Mouse (Mus musculus): Measurements from ENCODE around the gene Aff1. TPM values are rescaled to one million over a fixed set of nuclear protein-coding genes. Genes with fewer than 3 reads are reported as not detected.

The Aff1 gene
- polyA plus RNA-seq, 1 experiment, result 16.2 TPM

DNA sequence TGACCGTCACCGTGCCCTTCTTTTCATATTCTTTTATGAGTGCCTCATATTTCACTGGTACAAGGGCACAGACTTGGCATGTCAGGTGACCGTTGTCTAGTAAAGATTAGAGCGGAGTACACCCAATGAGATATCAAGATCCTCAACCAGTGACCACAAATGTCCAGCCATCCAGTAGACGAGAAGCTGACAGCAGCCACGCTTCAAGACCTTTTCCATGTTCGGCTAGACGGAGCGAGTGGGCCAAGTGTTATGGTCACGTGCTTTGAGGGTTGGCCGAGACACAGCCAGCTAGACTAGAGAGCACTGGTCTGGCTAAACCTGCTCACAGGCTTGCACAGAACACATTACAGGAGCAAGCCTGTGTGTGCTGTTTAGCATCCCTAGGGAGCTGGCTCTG is 168.4 kb downstream of the Aff1 start:
- no peaks in the 10 kb centered on the region; the same call in 1 of the 2 replicates for H3K36me3 ChIP-seq (ENCODE audit: control insufficient read depth, insufficient read depth, low read length)
- no peaks in the 10 kb centered on the region for H3K27me3 ChIP-seq (ENCODE audit: control insufficient read depth, insufficient read depth, low read length)
- WGBS, result 93% methylated on average over 11 of the region's 11 CpGs
- TF ChIP-seq CTCF (IDR thresholded peaks at IDR 0.05; ENCODE audit: extremely low read depth, insufficient read depth, insufficient read length, insufficient replicate concordance) (no peak), POLR2A (IDR thresholded peaks at IDR 0.05; ENCODE audit: low read depth, low read length) (no peak)
- no peaks in the 10 kb centered on the region for H3K4me1 ChIP-seq (ENCODE audit: control insufficient read depth, insufficient read depth, insufficient read length)
- no peak overlapping the region for H3K4me3 ChIP-seq (ENCODE audit: extremely low read depth, insufficient read depth, insufficient read length)
- no peak for DNase-seq (ENCODE audit: low read depth in 1 of 2, low spot score in 2 of 2)
- H3K27ac ChIP-seq (ENCODE audit: insufficient read depth, low read length), result no peak overlapping the region

DNA sequence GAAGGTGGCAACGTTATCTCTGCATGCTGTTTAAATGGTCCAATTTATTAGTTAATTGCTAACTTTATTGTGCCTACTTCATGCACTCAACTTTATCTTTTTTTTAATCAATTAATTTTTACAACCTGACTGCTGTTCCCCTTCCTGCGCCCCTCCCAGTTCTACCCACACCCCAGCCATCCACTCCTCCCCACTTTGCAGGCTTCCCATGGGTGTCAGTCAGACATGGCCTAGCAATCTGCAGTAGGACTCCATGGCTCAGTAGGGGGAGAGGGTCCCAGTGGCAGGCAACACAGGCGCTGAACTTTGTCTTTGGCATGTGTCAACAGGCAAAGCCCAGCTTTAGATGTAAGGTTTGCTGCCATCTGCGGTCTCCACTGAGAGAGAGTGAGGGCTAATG is 171.6 kb downstream of the Aff1 start:
- WGBS, result 94% methylated on average over 4 of the region's 4 CpGs
- TF ChIP-seq POLR2A (IDR thresholded peaks at IDR 0.05; ENCODE audit: low read depth, low read length) (no peak), CTCF (IDR thresholded peaks at IDR 0.05; ENCODE audit: extremely low read depth, insufficient read depth, insufficient read length, insufficient replicate concordance) (no peak)
- no peak overlapping the region for H3K27ac ChIP-seq (ENCODE audit: insufficient read depth, low read length)
- no peaks in the 10 kb centered on the region for H3K4me1 ChIP-seq (ENCODE audit: control insufficient read depth, insufficient read depth, insufficient read length)
- no peak for DNase-seq (ENCODE audit: low read depth in 1 of 2, low spot score in 2 of 2)
- no peaks in the 10 kb centered on the region for H3K36me3 ChIP-seq (ENCODE audit: control insufficient read depth, insufficient read depth, low read length)
- H3K27me3 ChIP-seq (ENCODE audit: control insufficient read depth, insufficient read depth, low read length), result no peaks in the 10 kb centered on the region
- no peak overlapping the region for H3K4me3 ChIP-seq (ENCODE audit: extremely low read depth, insufficient read depth, insufficient read length)

DNA sequence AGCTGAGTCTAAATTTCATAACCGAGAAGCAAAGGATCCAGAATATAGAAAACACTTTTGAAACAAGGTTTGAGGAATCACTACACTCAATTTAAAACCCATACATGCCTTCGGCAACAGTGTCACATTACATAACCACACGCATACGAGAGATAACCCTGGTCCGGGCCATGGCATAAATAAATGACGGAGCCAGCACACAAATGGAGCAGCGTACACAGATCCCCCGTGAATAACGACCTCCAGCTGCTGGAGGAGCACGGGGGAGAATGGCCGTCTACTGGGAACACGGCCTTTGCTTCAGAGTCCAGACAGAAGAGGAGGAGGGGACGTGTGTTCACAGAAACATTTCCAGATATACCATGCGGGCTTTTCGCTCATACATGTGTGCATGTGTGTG is 197.6 kb downstream of the Aff1 start:
- WGBS, result 92% methylated on average over 15 of the region's 15 CpGs
- no peak for DNase-seq (ENCODE audit: low read depth in 1 of 2, low spot score in 2 of 2)
- Histone ChIP-seq H3K27me3 (ENCODE audit: control insufficient read depth, insufficient read depth, low read length) (no peaks in the 10 kb centered on the region), H3K27ac (ENCODE audit: insufficient read depth, low read length) (no peak overlapping the region), H3K36me3 (ENCODE audit: control insufficient read depth, insufficient read depth, low read length) (no peaks in the 10 kb centered on the region), H3K4me3 (ENCODE audit: extremely low read depth, insufficient read depth, insufficient read length) (no peak overlapping the region), H3K4me1 (ENCODE audit: control insufficient read depth, insufficient read depth, insufficient read length) (no peaks in the 10 kb centered on the region)
- TF ChIP-seq POLR2A (IDR thresholded peaks at IDR 0.05; ENCODE audit: low read depth, low read length) (no peak), CTCF (IDR thresholded peaks at IDR 0.05; ENCODE audit: extremely low read depth, insufficient read depth, insufficient read length, insufficient replicate concordance) (no peak)

DNA sequence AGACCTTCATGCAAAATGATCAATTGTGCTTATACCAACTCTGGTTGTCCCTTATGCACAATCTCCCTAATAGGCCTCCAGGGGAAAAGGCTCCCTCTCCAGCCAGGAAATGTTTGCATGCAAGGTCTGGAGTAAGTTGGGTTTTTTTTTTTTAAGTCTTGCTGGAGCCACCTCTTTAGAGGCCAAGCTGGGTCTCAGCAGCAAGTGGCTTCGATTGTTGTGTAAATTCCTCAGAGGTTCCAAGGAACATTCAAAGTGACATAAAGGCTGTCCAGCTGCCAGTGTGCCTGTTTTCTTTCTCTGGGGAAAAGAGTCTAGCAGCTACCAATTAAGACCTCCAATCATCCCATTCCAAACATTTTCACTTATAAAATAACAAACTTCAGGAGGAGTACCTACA is 206.1 kb downstream of the Aff1 start:
- no peak for DNase-seq (ENCODE audit: low read depth in 1 of 2, low spot score in 2 of 2)
- no peak overlapping the region for H3K27ac ChIP-seq (ENCODE audit: insufficient read depth, low read length)
- 65% methylated on average over 1 of the region's 1 CpGs for WGBS
- no peaks in the 10 kb centered on the region for H3K27me3 ChIP-seq (ENCODE audit: control insufficient read depth, insufficient read depth, low read length)
- TF ChIP-seq CTCF (IDR thresholded peaks at IDR 0.05; ENCODE audit: extremely low read depth, insufficient read depth, insufficient read length, insufficient replicate concordance), result no peak
- no peak for TF ChIP-seq POLR2A (IDR thresholded peaks at IDR 0.05; ENCODE audit: low read depth, low read length)
- no peaks in the 10 kb centered on the region for H3K36me3 ChIP-seq (ENCODE audit: control insufficient read depth, insufficient read depth, low read length)
- H3K4me1 ChIP-seq (ENCODE audit: control insufficient read depth, insufficient read depth, insufficient read length), result no peaks in the 10 kb centered on the region
- no peak overlapping the region for H3K4me3 ChIP-seq (ENCODE audit: extremely low read depth, insufficient read depth, insufficient read length)

Other genes with a start within 250 kb of the Aff1 start
- gene Slc10a6, start 63.0 kb upstream of the Aff1 start, polyA plus RNA-seq (2012; rRNA removed), result 0.90 and 0.99 TPM in 2 replicates
- not detected in 2 replicates for gene 1700016H13Rik, start 36.4 kb upstream of the Aff1 start, polyA plus RNA-seq (2012; rRNA removed)
- gene Klhl8, start 218.9 kb downstream of the Aff1 start, polyA plus RNA-seq (2012; rRNA removed), result 1.5 and 2.0 TPM in 2 replicates

Data from spleen, adult 2 months (tissue).